Mouse (Mus musculus) limb, embryonic 12.5 days (tissue): ENCODE measurements around the gene Stxbp2. TPM values are rescaled to one million over a fixed set of nuclear protein-coding genes. Genes with fewer than 3 reads are reported as not detected.

Experiments used
- ATAC-seq: fragments of 200-750 bp; cut with Nextera tagmentation; 2 replicates; pipeline ENCODE4 v1.8.0; 2017; ENCODE audit warnings: low read depth, moderate TSS enrichment; ENCODE audit not compliant: insufficient number of reproducible peaks, insufficient read depth, low FRiP score, low TSS enrichment
- H3K27ac ChIP-seq: fragments of 300-500 bp; sonication (generic); 2 replicates; pipeline ENCODE4 v1.5.1; 2016; ENCODE audit warnings: mild to moderate bottlenecking, moderate library complexity
- H3K27me3 ChIP-seq: fragments of 300-500 bp; sonication (generic); 2 replicates; pipeline ENCODE4 v1.6.1; 2016; ENCODE audit warnings: mild to moderate bottlenecking, moderate library complexity
- H3K36me3 ChIP-seq: fragments of 300-500 bp; sonication (generic); 2 replicates; pipeline ENCODE4 v1.6.1; 2016; ENCODE audit warnings: mild to moderate bottlenecking, moderate library complexity
- H3K4me1 ChIP-seq: fragments of 300-500 bp; sonication (generic); replicated peaks from 2 replicates; pipeline ENCODE4 v1.6.1; 2016
- H3K4me2 ChIP-seq: fragments of 300-500 bp; sonication (generic); 2 replicates; pipeline ENCODE4 v1.6.1; 2016; ENCODE audit warnings: mild to moderate bottlenecking, moderate library complexity
- H3K4me3 ChIP-seq: fragments of 300-500 bp; sonication (generic); replicated peaks from 2 replicates; pipeline ENCODE4 v1.5.1; 2016; ENCODE audit warnings: mild to moderate bottlenecking
- H3K9ac ChIP-seq: fragments of 300-500 bp; sonication (generic); replicated peaks from 2 replicates; pipeline ENCODE4 v1.6.1; 2016; ENCODE audit warnings: mild to moderate bottlenecking, moderate library complexity
- H3K9me3 ChIP-seq: fragments of 300-500 bp; sonication (generic); 2 replicates; pipeline ENCODE4 v1.6.1; 2016; ENCODE audit warnings: mild to moderate bottlenecking, moderate library complexity
- WGBS: fragments of 180-500 bp; shearing (Covaris S2); methylation state at CpG from one replicate; pipeline ENCODE4 v1.1.7; 2016; 5-methylcytosine and 5-hydroxymethylcytosine counted together
- polyA plus RNA-seq: library from polyadenylated mRNA; unstranded; fragments of >200 nt; fragmentation: Nextera tagmentation; extraction: Ambion mirVana; gene quantifications from 2 replicates; pipeline ENCODE4 v1.2.1, GENCODE M21; 2016

Gene Stxbp2
- polyA plus RNA-seq, 1 experiment from 2014 or later: 32.4 TPM

DNA sequence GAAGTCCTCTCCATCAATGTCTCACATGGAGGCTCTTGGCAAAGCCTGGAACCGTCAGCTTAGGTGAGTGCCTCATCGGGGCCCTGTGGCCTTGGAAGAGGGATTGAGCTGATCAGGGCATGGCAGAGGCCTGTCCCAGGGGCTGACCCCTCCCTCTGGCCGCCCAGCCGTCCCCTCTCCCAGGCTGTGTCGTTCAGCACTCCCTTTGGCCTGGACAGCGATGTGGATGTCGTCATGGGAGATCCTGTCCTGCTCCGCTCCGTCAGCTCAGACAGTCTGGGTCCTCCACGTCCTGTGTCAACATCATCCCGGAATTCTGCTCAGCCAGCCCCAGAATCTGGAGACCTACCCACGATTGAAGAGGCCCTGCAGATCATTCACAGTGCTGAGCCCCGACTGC, 27.3 kb upstream of the Stxbp2 start:
- Histone ChIP-seq H3K27me3 (no peaks in the 10 kb centered on the region), H3K4me3 (no peak overlapping the region), H3K4me1 (no peaks in the 10 kb centered on the region), H3K36me3 (peaks cover 86% of the 10 kb centered on the region), H3K27ac (no peak overlapping the region), H3K9ac (no peak overlapping the region), H3K9me3 (no peaks in the 10 kb centered on the region), H3K4me2 (no peak overlapping the region)
- WGBS: 77% methylated on average over 13 of the region's 13 CpGs
- ATAC-seq: no peak

DNA sequence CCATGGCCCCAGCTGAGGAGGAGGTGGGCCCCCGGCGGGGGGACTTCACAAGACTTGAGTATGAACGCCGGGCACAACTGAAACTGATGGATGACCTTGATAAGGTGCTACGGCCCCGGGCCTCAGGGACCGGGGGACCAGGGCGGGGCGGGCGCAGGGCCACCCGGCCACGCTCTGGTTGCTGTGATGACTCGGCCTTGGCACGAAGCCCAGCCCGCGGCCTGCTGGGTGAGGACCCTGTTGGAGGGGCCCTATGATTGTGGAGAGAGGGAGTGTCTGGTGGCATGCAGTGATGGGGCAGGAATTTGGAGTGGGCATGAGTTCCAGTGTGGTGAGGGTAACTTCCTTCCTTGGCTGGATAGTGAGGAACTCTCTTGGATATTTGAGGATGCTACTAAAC, 24.2 kb upstream of the Stxbp2 start:
- Histone ChIP-seq H3K4me2 (no peak overlapping the region), H3K36me3 (peaks cover 91% of the 10 kb centered on the region), H3K4me1 (no peaks in the 10 kb centered on the region), H3K27me3 (no peaks in the 10 kb centered on the region), H3K9ac (no peak overlapping the region), H3K27ac (no peak overlapping the region), H3K9me3 (no peaks in the 10 kb centered on the region), H3K4me3 (no peak overlapping the region)
- WGBS: 88% methylated on average over 16 of the region's 16 CpGs
- ATAC-seq: no peak

DNA sequence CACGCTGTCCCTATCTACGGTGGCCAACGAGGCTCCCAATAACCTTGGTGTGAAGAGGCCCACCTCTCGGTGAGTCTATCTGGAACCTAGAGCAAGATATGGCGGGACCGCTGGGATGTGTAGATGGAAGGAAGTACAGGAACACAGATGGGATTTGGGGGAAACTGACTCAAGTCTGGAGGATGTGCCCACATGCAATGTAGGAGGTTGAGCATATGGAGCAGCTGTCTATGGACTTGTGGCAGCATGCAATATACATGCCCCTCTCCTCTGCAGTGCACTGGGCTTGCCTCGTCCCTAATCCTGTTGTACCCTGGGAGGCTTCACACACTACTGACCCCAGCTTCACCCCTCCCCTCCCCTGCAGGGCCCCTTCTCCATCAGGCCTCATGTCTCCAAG, 22.9 kb upstream of the Stxbp2 start:
- H3K4me1 ChIP-seq: no peaks in the 10 kb centered on the region
- H3K36me3 ChIP-seq: peaks cover 99% of the 10 kb centered on the region
- H3K9ac ChIP-seq: no peak overlapping the region
- H3K27ac ChIP-seq: no peak overlapping the region
- H3K27me3 ChIP-seq: no peaks in the 10 kb centered on the region
- no peak overlapping the region for H3K4me2 ChIP-seq
- no peak for ATAC-seq
- H3K4me3 ChIP-seq: no peak overlapping the region
- WGBS: 94% methylated on average over 7 of the region's 7 CpGs
- no peaks in the 10 kb centered on the region for H3K9me3 ChIP-seq

DNA sequence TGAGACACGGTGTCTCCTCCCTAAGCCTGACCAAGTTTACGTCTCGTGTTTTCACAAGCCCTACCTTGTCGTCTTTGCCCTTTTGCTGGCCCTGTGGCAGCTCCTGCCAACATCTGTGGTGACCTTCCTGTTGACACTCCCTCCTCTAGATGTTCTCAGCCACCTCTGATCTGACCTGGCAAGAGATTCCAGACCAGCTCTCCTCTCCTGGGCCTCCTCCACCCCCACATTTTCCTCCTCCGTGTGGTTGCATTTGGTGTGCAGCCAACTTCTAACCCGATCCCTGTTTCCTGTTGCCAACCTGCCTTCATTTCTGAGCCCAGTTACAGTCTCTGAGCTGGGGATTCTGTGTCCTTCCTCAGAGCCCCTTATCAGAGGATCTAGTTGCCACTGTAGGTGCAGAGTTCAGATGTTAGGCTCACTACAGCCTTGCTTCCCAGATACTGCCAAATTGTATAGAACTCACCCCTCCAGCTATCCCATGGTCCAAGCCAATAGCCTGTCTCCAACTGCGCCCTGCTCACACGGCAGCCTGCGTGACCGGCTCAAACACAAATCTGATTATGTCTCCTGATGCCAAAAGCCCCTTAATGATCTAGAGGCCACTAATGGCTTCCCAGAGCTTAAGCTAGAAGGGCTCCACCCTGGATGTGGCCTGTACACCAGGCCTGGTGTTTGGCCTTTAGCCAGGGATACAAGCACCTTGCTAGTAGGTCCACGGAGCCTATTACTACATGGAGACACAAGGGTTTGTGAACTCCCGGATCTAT, 21.5 kb upstream of the Stxbp2 start:
- Histone ChIP-seq H3K27me3 (no peaks in the 10 kb centered on the region), H3K9me3 (no peaks in the 10 kb centered on the region), H3K4me2 (no peak overlapping the region), H3K27ac (no peak overlapping the region), H3K36me3 (peaks cover 100% of the 10 kb centered on the region), H3K4me1 (no peaks in the 10 kb centered on the region), H3K4me3 (no peak overlapping the region), H3K9ac (no peak overlapping the region)
- no peak for ATAC-seq
- WGBS: 87% methylated on average over 12 of the region's 12 CpGs

DNA sequence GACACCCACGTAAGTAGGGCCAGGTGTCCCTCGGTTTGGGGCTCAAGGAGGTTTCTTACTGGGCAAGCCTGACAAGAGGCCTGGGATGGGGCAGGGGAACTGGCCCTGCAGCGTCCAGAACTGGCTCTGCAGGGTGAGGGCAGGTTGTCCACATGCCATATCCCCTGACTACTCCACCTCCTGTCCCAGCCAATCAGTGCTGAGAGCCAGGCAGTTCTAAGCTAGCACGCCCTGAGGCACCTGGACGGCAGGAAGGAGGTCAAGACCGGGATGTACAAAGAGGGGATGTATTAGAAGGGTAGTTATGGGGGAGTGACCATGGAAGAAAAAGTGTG, 21.0 kb upstream of the Stxbp2 start:
- Histone ChIP-seq H3K9ac (no peak overlapping the region), H3K4me3 (no peak overlapping the region), H3K4me2 (no peak overlapping the region), H3K27ac (no peak overlapping the region), H3K9me3 (no peaks in the 10 kb centered on the region), H3K4me1 (no peaks in the 10 kb centered on the region), H3K27me3 (no peaks in the 10 kb centered on the region), H3K36me3 (peaks cover 100% of the 10 kb centered on the region)
- no peak for ATAC-seq
- 86% methylated on average over 6 of the region's 6 CpGs for WGBS

DNA sequence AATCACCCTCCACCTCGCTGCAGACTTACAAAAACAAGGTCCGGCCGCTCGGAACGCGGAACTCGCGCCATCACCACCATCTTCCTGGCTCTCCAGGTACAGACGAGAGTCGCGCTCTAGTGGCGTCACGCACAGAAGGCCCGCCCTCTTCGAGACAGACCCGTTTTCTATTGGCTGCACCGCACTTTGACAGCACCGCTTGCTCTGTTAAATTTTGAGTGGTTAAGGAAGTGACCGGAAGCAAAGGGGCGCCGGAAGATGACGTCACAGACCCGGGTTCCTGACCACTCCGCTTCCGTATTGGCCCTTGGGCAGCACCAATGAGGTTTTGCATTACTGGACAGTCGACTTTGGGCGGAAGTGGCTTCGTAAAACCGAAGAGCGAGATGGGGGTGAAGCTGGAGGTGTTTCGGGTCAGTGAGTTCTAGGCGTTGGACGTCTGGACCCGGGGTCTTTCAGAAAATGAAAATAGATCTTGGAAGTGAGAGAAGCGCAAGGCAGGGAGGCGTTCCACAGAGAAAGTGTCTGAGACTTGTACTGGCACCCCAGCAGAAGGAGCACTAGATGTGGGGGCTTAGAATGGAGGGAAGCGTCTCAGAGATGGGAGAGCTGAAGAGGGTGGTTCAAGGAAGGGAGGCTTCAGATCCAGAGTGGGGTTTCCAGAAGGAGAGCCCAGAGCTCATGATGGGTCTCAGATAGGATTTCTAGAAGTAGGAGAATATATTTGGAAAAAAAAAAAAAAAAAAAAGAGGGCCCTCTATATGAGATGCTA, 9.4 kb upstream of the Stxbp2 start, which contains the start of the genes Xab2 and Pet100:
Gene Xab2 (minus strand): TSS at position 118 of the 772 bp plus-strand sequence.
Gene Pet100 (plus strand): TSS at position 350 of the 772 bp plus-strand sequence.
- peak; percentile 97 for ATAC-seq
- no peaks in the 10 kb centered on the region for H3K27me3 ChIP-seq
- H3K9ac ChIP-seq: peak within 1 kb of the TSS; percentile 77
- peaks cover 20% of the 10 kb centered on the region for H3K4me1 ChIP-seq
- H3K4me3 ChIP-seq: peak within 1 kb of the TSS; percentile 87
- under 1% methylated on average over 37 of the region's 37 CpGs for WGBS
- peaks cover 25% of the 10 kb centered on the region for H3K36me3 ChIP-seq
- H3K4me2 ChIP-seq: peak within 1 kb of the TSS; percentile 86
- no peak within 1 kb of the TSS for H3K27ac ChIP-seq
- no peaks in the 10 kb centered on the region for H3K9me3 ChIP-seq

DNA sequence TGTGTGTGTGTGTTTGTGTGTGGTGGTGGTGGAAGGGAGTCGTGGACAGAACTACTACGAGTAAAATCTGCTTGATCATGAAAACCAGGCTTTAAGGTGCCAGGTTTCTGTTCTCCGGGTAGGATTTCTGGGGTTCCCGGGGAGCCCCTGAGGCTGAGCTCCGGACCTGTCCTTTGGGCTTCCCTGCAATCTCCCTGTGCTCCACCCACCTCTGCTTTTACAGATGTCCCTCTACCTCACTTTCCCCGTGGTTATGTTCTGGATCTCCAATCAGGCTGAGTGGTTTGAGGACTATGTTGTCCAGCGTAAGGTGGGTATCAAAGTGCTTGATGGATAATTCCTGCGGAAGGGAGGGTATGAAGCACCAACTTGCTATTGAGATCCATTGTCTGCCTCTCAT, 8.6 kb upstream of the Stxbp2 start:
- Histone ChIP-seq H3K27me3 (no peaks in the 10 kb centered on the region), H3K36me3 (peaks cover 20% of the 10 kb centered on the region), H3K9ac (peak overlapping the region; percentile 47; the same call in 1 of the 2 replicates), H3K4me3 (peak overlapping the region; percentile 87), H3K27ac (no peak overlapping the region), H3K4me1 (peaks cover 20% of the 10 kb centered on the region), H3K4me2 (peak overlapping the region; percentile 57), H3K9me3 (no peaks in the 10 kb centered on the region)
- WGBS: 62% methylated on average over 8 of the region's 8 CpGs
- no peak for ATAC-seq

DNA sequence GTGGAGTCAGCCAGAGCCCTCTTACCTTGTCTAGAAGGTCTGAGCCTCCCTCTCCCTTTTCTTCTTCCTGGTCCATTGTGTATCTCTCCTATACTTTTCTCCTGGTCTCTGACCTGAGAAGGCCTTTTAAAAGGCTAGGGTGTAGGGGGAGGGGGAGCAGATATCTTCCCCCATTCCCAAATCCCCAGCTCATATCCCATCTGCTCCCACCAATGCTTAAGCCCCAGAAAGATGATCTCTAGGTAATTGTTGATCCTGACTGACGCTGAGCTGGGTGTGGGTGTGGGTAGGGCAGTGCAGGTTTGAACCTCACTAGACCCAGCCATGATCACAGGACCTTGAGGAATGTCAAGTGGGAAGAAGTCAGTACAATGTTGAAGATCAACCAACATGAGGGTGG, 5.3 kb upstream of the Stxbp2 start, which contains the start of gene Pcp2:
Gene Pcp2 (minus strand): TSS at position 101 of the 400 bp plus-strand sequence.
- no peak for ATAC-seq
- peaks cover 18% of the 10 kb centered on the region for H3K27me3 ChIP-seq

DNA sequence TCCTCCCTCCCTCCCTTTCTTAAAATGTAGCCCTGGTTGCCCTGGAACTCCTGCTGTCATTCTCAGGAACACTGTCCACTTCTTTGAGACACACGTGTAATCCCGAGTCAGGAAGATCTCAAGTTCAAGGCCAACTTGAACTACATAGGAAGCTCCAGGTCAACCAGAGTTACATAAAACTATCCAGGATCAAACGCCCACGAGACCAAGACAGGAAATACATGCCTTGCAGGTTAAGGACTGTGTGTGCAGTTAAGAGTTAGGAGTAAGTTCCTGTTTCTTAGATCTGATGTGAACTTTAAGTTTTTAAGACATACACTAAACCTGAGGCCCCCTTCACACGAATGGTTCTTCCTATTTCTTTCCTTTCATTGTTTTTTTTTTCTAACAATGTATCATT, 3.8 kb upstream of the Stxbp2 start:
- Histone ChIP-seq H3K36me3 (no peaks in the 10 kb centered on the region), H3K4me1 (peaks cover 6% of the 10 kb centered on the region), H3K27me3 (peaks cover 28% of the 10 kb centered on the region), H3K9ac (no peak overlapping the region), H3K27ac (no peak overlapping the region), H3K4me2 (no peak overlapping the region), H3K9me3 (no peaks in the 10 kb centered on the region), H3K4me3 (no peak overlapping the region)
- WGBS: 51% methylated on average over 5 of the region's 5 CpGs
- no peak for ATAC-seq

More for the DNA sequence above, 5.3 kb upstream of the Stxbp2 start, which contains the start of gene Pcp2:
- Histone ChIP-seq H3K27ac (no peak within 1 kb of the TSS), H3K9ac (no peak within 1 kb of the TSS), H3K4me3 (no peak within 1 kb of the TSS), H3K4me1 (peaks cover 9% of the 10 kb centered on the region), H3K36me3 (no peaks in the 10 kb centered on the region), H3K9me3 (no peaks in the 10 kb centered on the region), H3K4me2 (no peak within 1 kb of the TSS)
- 61% methylated on average over 1 of the region's 1 CpGs for whole genome bisulfite sequencing

DNA sequence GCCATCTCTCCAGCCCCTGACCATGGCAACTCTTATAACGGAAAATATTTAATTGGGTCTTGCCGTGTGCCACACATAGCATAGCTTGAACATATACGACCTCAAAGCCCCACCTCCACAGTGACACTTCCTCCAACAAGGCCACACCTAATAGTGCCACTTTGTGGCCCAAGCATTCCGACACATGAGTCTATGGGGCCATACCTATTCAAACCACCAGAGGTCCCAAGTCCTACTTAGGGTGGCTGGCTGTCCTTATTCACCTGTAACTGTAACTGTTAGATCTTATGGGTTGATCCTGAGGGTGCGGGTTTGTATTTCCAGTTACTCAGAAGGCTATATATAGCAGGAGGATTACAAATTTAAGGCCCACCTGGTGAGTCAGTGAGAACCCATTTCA, 2.7 kb upstream of the Stxbp2 start:
- no peak overlapping the region for H3K27ac ChIP-seq

DNA sequence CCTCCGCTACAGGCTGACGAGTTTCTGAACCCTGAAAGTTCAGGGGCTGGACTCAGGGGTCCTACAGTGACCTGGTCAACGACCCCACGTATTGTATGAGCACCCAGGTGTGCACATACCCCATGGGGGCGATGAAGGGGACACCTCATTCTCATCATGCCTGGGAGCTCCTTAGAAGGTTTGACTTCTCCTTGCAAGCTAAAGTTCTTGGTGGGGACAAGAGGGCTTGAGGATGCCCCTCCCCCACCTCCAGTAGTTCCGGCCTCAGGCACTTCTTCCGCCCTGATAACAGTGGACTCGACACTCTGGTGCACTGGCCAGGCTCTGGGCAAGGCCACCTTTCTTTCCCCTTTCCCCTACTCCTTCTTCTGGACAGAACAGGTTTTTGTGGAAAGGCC, 722 bp downstream of the Stxbp2 start:
- Histone ChIP-seq H3K9me3 (no peaks in the 10 kb centered on the region), H3K4me2 (peak overlapping the region; percentile 83), H3K27ac (no peak overlapping the region), H3K4me3 (peak overlapping the region; percentile 55), H3K4me1 (no peaks in the 10 kb centered on the region; the same call in 1 of the 2 replicates), H3K36me3 (no peaks in the 10 kb centered on the region), H3K27me3 (peaks cover 28% of the 10 kb centered on the region), H3K9ac (peak overlapping the region; percentile 50)
- ATAC-seq: no peak
- 25% methylated on average over 8 of the region's 8 CpGs for WGBS

More for the DNA sequence above, 2.7 kb upstream of the Stxbp2 start:
- H3K27me3 ChIP-seq: peaks cover 28% of the 10 kb centered on the region
- 37% methylated on average over 5 of the region's 5 CpGs for WGBS
- H3K4me2 ChIP-seq: no peak overlapping the region
- no peaks in the 10 kb centered on the region; the same call in 1 of the 2 replicates for H3K4me1 ChIP-seq
- H3K9ac ChIP-seq: no peak overlapping the region
- ATAC-seq: no peak
- no peaks in the 10 kb centered on the region for H3K36me3 ChIP-seq
- no peak overlapping the region for H3K4me3 ChIP-seq
- no peaks in the 10 kb centered on the region for H3K9me3 ChIP-seq
